Mouse (Mus musculus): ENCODE measurements around the gene Nlrc3. TPM values are rescaled to one million over a fixed set of nuclear protein-coding genes. Genes with fewer than 3 reads are reported as not detected.
"Not testable (repeated sequence)": the region's sequence is repeated elsewhere in the genome, so short reads cannot be mapped to it uniquely, and the experiment has no call there.

Gene Nlrc3
- polyA plus RNA-seq, 1 experiment from 2014 or later: 1.2 TPM

DNA sequence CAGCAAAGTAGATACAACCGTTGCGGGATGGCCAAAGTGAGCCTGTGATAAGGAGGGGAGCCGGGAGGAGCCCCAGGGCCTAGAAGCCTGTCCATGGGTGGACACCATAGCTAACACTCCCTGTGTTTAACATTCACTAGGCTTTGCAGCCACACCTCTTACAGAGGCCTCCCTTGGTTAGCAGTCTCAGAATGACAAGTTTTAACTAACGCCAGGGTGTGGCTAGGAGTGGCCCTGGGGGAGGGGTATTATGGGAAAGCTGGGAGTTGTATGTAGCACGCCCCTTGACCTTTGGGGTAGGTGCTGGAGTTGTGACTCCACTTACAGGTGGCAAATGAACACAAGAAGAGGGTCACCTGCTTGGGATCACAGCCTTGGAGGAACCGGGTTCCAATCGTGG lies 774 bp downstream of the Nlrc3 start:
- Histone ChIP-seq H3K27ac (no peak overlapping the region), H3K9me3 (no peaks in the 10 kb centered on the region), H3K4me3 (no peak overlapping the region), H3K4me1 (replicated peaks) (peaks cover 17% of the 10 kb centered on the region), H3K27me3 (ENCODE audit: insufficient read depth, poor library complexity, severe bottlenecking) (no peaks in the 10 kb centered on the region), H3K36me3 (peaks cover 36% of the 10 kb centered on the region)
- WGBS: 90% methylated on average over 7 of the region's 7 CpGs
- DNase-seq (ENCODE audit: low spot score): no peak

GRCm38 (mm10) chr16:3974456-3974855 lies 2.0 kb downstream of the Nlrc3 start:
- 92% methylated on average over 19 of the region's 19 CpGs for WGBS
- not testable (repeated sequence) for H3K4me3 ChIP-seq; H3K27ac ChIP-seq; H3K27me3 ChIP-seq (ENCODE audit: insufficient read depth, poor library complexity, severe bottlenecking); DNase-seq (ENCODE audit: low spot score); H3K9me3 ChIP-seq
- Histone ChIP-seq H3K36me3 (peaks cover 24% of the 10 kb centered on the region), H3K4me1 (replicated peaks) (peaks cover 17% of the 10 kb centered on the region)

DNA sequence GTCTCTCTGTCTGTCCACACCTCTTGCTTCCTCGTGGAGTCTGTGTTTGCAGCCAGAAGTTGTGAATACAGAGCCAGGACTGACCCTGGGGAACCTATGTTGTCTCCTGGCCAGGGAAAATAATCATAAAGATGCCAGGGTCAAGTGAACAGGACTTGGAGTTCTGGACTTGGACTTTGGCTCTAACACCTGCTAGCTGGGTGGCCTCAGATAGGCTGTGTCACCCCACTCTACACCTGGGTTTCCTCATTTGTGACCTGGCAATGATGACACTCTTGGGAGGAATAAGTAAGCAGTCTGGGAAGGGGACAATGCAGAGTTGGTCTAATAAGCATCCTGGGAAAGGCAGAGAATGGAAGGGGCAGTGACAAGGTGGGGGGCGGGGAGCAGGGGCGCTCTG lies 10.9 kb downstream of the Nlrc3 start:
- no peaks in the 10 kb centered on the region for H3K27me3 ChIP-seq (ENCODE audit: insufficient read depth, poor library complexity, severe bottlenecking)
- H3K4me1 ChIP-seq (replicated peaks): no peaks in the 10 kb centered on the region
- H3K9me3 ChIP-seq: no peaks in the 10 kb centered on the region
- no peak for DNase-seq (ENCODE audit: low spot score)
- H3K4me3 ChIP-seq: no peak overlapping the region
- H3K27ac ChIP-seq: no peak overlapping the region
- H3K36me3 ChIP-seq: no peaks in the 10 kb centered on the region
- 85% methylated on average over 3 of the region's 3 CpGs for WGBS

DNA sequence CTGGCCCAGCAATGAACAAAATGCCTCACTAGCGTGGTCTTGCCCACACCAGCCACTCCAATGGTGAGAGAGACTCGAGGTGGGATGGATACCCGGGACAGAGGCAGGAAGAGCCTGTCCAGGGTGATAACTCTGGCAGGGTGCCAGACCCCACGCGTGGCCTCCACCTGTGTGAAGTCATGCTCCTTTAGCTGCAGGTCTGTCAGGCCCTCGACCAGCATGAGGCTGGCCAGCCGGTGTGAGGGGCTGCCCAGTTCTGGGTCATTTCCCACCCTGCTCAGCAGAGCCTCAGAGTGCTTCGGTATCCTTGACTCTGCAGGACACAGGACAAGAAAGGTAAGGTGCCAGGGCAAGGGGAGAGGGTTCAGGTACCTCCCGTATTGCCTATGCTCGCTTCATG lies 11.4 kb downstream of the Nlrc3 start:
- Histone ChIP-seq H3K36me3 (no peaks in the 10 kb centered on the region), H3K9me3 (no peaks in the 10 kb centered on the region), H3K4me1 (replicated peaks) (no peaks in the 10 kb centered on the region), H3K27ac (no peak overlapping the region), H3K4me3 (no peak overlapping the region), H3K27me3 (ENCODE audit: insufficient read depth, poor library complexity, severe bottlenecking) (no peaks in the 10 kb centered on the region)
- WGBS: 87% methylated on average over 10 of the region's 10 CpGs
- DNase-seq (ENCODE audit: low spot score): no peak

GRCm38 (mm10) chr16:3959261-3959660 lies 17.2 kb downstream of the Nlrc3 start:
- Histone ChIP-seq H3K4me1 (replicated peaks) (0 out of 2 replicates have a peak, but pooled peaks cover 3% of the 10 kb centered on the region), H3K27me3 (ENCODE audit: insufficient read depth, poor library complexity, severe bottlenecking) (no peaks in the 10 kb centered on the region), H3K4me3 (no peak overlapping the region), H3K36me3 (no peaks in the 10 kb centered on the region), H3K27ac (no peak overlapping the region), H3K9me3 (no peaks in the 10 kb centered on the region)
- DNase-seq (ENCODE audit: low spot score): no peak
- WGBS: 72% methylated on average over 2 of the region's 2 CpGs

DNA sequence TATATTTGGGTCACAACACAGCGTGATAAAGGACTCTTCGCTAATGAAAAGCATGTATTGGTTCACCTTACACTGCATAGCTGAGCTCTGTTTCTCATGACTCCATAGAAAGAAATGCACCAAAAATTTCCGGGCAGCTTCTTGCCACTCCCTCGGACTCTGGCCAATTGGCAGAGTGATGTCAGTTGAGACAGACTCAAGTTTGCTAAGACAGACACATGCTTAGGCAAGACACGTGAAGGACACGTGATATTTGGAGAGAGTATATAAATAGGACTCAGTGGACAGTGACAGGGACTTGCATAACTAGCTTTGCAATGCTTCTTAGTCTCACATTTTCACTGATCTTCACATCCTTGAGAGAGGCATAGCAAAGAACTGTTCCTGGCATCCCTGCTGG lies 20.1 kb downstream of the Nlrc3 start:
- Histone ChIP-seq H3K9me3 (no peaks in the 10 kb centered on the region), H3K36me3 (no peaks in the 10 kb centered on the region), H3K4me3 (no peak overlapping the region), H3K4me1 (replicated peaks) (0 out of 2 replicates have a peak, but pooled peaks cover 3% of the 10 kb centered on the region), H3K27ac (no peak overlapping the region), H3K27me3 (ENCODE audit: insufficient read depth, poor library complexity, severe bottlenecking) (no peaks in the 10 kb centered on the region)
- DNase-seq (ENCODE audit: low spot score): no peak
- WGBS: 82% methylated on average over 6 of the region's 6 CpGs

- 87% methylated on average over 1 of the region's 1 CpGs for WGBS
- Histone ChIP-seq H3K27ac (no peak overlapping the region), H3K4me1 (replicated peaks) (0 out of 2 replicates have a peak, but pooled peaks cover 3% of the 10 kb centered on the region), H3K27me3 (ENCODE audit: insufficient read depth, poor library complexity, severe bottlenecking) (no peaks in the 10 kb centered on the region), H3K4me3 (no peak overlapping the region), H3K36me3 (peaks cover 1% of the 10 kb centered on the region; the same call in 1 of the 2 replicates), H3K9me3 (no peaks in the 10 kb centered on the region)
- no peak for DNase-seq (ENCODE audit: low spot score)
Observed at GRCm38 (mm10) chr16:3951141-3951540, 25.3 kb downstream of the Nlrc3 start.

DNA sequence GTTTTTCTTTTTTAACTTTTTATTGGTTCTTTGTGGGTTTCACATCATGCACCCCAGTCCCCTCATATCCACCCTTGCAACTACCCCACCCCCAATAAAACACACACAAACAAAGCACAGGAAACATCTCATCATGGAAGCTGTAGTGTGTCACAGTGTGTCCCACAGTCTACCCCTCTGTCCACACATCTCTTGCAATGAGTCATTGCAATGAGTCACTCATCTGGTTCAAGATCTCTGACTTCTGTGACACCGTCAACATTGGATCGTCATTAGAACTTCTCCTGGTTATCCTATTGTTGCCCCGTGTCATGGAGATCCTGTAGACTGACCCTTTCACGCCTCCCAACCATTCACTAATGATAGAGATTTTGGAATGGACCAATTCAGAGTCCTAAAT lies 41.7 kb downstream of the Nlrc3 start:
- no peak for DNase-seq (ENCODE audit: low spot score)

DNA sequence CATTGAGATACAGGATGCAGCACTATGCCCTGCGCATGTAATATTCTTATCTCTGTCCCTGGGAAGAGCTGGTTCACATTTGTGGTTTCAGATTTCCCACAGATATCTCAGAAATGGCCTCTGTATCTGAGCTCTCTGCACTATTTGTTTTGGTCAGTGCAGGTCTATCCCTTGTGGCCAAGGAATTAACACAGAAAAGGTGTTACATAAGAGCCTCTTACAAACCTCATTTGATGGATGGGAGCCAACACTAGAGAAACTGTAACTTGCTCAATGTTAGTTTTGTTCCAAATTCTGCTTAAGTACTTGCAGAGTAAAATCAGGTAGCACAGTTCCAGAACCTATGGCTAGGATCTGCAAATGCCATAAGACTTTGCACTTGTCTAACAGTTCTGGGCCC lies 42.3 kb downstream of the Nlrc3 start:
- DNase-seq (ENCODE audit: low spot score): no peak
- no peaks in the 10 kb centered on the region for H3K9me3 ChIP-seq
- H3K27ac ChIP-seq: no peak overlapping the region
- 97% methylated on average over 1 of the region's 1 CpGs for WGBS
- H3K4me3 ChIP-seq: no peak overlapping the region
- H3K27me3 ChIP-seq (ENCODE audit: insufficient read depth, poor library complexity, severe bottlenecking): no peaks in the 10 kb centered on the region
- peaks cover 92% of the 10 kb centered on the region for H3K36me3 ChIP-seq
- no peaks in the 10 kb centered on the region for H3K4me1 ChIP-seq (replicated peaks)

More for the DNA sequence above, 41.7 kb downstream of the Nlrc3 start:
- 93% methylated on average over 4 of the region's 4 CpGs for WGBS
- Histone ChIP-seq H3K9me3 (no peaks in the 10 kb centered on the region), H3K4me3 (no peak overlapping the region), H3K27me3 (ENCODE audit: insufficient read depth, poor library complexity, severe bottlenecking) (no peaks in the 10 kb centered on the region), H3K4me1 (replicated peaks) (no peaks in the 10 kb centered on the region), H3K36me3 (peaks cover 89% of the 10 kb centered on the region), H3K27ac (no peak overlapping the region)

DNA sequence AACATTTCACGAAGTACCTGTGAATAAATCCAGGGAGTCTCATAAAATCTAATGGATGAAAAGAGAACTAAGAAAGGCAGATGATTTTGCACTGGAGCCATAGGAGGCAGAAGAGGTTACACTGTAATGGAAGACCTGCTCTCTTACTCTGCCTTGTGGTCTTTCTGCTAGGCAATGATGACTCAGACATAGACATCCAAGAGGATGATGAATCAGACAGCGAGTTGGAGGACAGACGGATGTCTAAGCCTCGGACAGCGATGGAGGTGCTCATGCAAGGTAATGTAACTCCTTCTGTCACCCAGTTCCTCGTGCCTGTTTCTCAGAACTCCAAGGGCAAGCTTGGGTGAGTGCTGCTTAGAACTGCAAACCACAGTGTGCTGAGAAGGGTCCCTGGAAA lies 42.9 kb downstream of the Nlrc3 start:
- Histone ChIP-seq H3K27ac (no peak overlapping the region), H3K36me3 (peaks cover 90% of the 10 kb centered on the region)
- no peak for DNase-seq (ENCODE audit: low spot score)

GRCm38 (mm10) chr16:3929151-3929550 lies 47.3 kb downstream of the Nlrc3 start:
- peaks cover 86% of the 10 kb centered on the region for H3K36me3 ChIP-seq
- no peak for DNase-seq (ENCODE audit: low spot score)

More for the DNA sequence above, 42.9 kb downstream of the Nlrc3 start:
- 95% methylated on average over 6 of the region's 6 CpGs for WGBS
- Histone ChIP-seq H3K4me3 (no peak overlapping the region), H3K4me1 (replicated peaks) (no peaks in the 10 kb centered on the region), H3K27me3 (ENCODE audit: insufficient read depth, poor library complexity, severe bottlenecking) (no peaks in the 10 kb centered on the region), H3K9me3 (no peaks in the 10 kb centered on the region)

DNA sequence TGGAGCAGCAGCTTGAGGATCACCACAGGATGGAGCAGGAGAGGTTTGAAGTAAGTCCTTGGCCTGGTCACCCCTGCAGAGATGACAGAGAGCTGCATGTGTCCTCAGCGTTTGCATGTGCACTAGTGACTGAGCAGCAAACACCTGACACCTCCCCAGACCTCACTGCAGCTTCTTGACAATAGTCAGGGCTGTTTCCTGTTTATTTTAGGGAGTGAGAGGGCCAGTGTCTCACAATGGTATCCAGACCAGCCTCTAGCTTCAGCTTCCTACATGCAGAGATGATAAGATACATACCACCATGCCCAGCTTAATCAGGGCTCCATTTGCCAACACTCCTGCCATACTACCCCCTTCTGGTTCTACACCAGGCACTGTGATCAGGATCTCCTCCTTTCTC lies 47.9 kb downstream of the Nlrc3 start:
- H3K27me3 ChIP-seq (ENCODE audit: insufficient read depth, poor library complexity, severe bottlenecking): no peaks in the 10 kb centered on the region
- DNase-seq (ENCODE audit: low spot score): no peak
- H3K9me3 ChIP-seq: no peaks in the 10 kb centered on the region
- no peak overlapping the region for H3K27ac ChIP-seq
- H3K4me1 ChIP-seq (replicated peaks): no peaks in the 10 kb centered on the region
- no peak overlapping the region for H3K4me3 ChIP-seq
- 65% methylated on average over 1 of the region's 1 CpGs for WGBS
- peaks cover 86% of the 10 kb centered on the region for H3K36me3 ChIP-seq

More at GRCm38 (mm10) chr16:3929151-3929550, 47.3 kb downstream of the Nlrc3 start:
- no peaks in the 10 kb centered on the region for H3K27me3 ChIP-seq (ENCODE audit: insufficient read depth, poor library complexity, severe bottlenecking)
- H3K9me3 ChIP-seq: no peaks in the 10 kb centered on the region
- no peak overlapping the region for H3K4me3 ChIP-seq
- WGBS: 78% methylated on average over 7 of the region's 7 CpGs
- H3K4me1 ChIP-seq (replicated peaks): no peaks in the 10 kb centered on the region
- no peak overlapping the region for H3K27ac ChIP-seq

GRCm38 (mm10) chr16:3923966-3924365 lies 52.5 kb downstream of the Nlrc3 start:
- Histone ChIP-seq H3K9me3 (no peaks in the 10 kb centered on the region), H3K27ac (no peak overlapping the region), H3K27me3 (ENCODE audit: insufficient read depth, poor library complexity, severe bottlenecking) (no peaks in the 10 kb centered on the region), H3K4me3 (no peak overlapping the region), H3K36me3 (peaks cover 83% of the 10 kb centered on the region), H3K4me1 (replicated peaks) (no peaks in the 10 kb centered on the region)
- DNase-seq (ENCODE audit: low spot score): no peak
- 71% methylated on average over 4 of the region's 4 CpGs for WGBS

DNA sequence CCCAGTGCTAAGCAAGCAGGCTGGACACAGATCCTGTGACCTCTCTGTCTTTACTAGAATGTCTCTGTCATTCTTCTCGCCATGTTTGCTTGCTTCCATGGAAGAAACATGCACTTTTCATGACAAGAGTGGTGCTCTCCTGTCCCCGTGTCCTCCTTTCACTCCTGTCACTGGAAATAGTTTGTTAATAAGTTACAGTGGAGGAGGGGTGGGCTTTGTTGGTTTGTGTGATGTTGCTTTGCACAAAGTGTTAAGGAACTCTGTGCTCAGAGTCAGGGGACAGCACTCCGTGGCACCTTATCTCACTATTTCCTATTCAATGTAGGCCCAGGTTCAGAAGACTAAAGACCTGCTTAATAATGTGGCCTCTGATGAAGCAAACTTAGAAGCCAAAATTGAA lies 52.9 kb downstream of the Nlrc3 start:
- H3K27me3 ChIP-seq (ENCODE audit: insufficient read depth, poor library complexity, severe bottlenecking): no peaks in the 10 kb centered on the region
- no peaks in the 10 kb centered on the region for H3K4me1 ChIP-seq (replicated peaks)
- no peak overlapping the region for H3K27ac ChIP-seq
- H3K4me3 ChIP-seq: no peak overlapping the region
- WGBS: 89% methylated on average over 3 of the region's 3 CpGs
- DNase-seq (ENCODE audit: low spot score): no peak
- no peaks in the 10 kb centered on the region for H3K9me3 ChIP-seq
- H3K36me3 ChIP-seq: peaks cover 81% of the 10 kb centered on the region

Data from hindbrain, embryonic 10.5 days (tissue).